Mouse (Mus musculus): ENCODE measurements at regions not wholly inside any gene's neighbourhood (a gene's known extent, or its start where the extent isn't known, plus 50 kb on each side); places are given as distances from the start of the nearest gene placed in this dataset.

- no peak for DNase-seq
Measured at GRCm38 (mm10) chr16:44674198-44674597, 49.9 kb upstream of the Nepro start.

- no peak for DNase-seq
Measured at GRCm38 (mm10) chr16:44672422-44672819, 51.7 kb upstream of the Nepro start.

GRCm38 (mm10) chr16:44671551-44672421 is 52.3 kb upstream of the Nepro start:
- no peak for DNase-seq

- DNase-seq = no peak
Measured at GRCm38 (mm10) chr16:44668061-44668460, 56.0 kb upstream of the Nepro start.

GRCm38 (mm10) chr16:44667118-44667517 is 57.0 kb upstream of the Nepro start:
- no peak for DNase-seq

GRCm38 (mm10) chr16:44666431-44666997 is 57.6 kb upstream of the Nepro start:
- DNase-seq = peak; percentile 29

- DNase-seq = peak; percentile 70
Measured at GRCm38 (mm10) chr16:44665491-44665931, 58.6 kb upstream of the Nepro start.

GRCm38 (mm10) chr16:44662966-44663600 is 61.0 kb upstream of the Nepro start:
- no peak for DNase-seq

- no peak for DNase-seq
Measured at GRCm38 (mm10) chr16:44660996-44661876, 62.9 kb upstream of the Nepro start.

GRCm38 (mm10) chr16:44658306-44658705 is 65.8 kb upstream of the Nepro start:
- DNase-seq = peak; percentile 19

- DNase-seq = no peak
Measured at GRCm38 (mm10) chr16:44656181-44656580, 67.9 kb upstream of the Nepro start.

- DNase-seq = peak; percentile 41
Measured at GRCm38 (mm10) chr16:44655306-44655705, 68.8 kb upstream of the Nepro start.

- DNase-seq = no peak
Measured at GRCm38 (mm10) chr16:44648547-44649223, 75.4 kb upstream of the Nepro start.

GRCm38 (mm10) chr16:44643992-44644391 is 80.1 kb upstream of the Nepro start:
- no peak for DNase-seq

GRCm38 (mm10) chr16:44637100-44637499 is 78.4 kb upstream of the Boc start:
- DNase-seq = no peak

- DNase-seq = no peak
Measured at GRCm38 (mm10) chr16:44634486-44634885, 75.8 kb upstream of the Boc start.

- no peak for DNase-seq
Measured at GRCm38 (mm10) chr16:44633059-44633667, 74.5 kb upstream of the Boc start.

GRCm38 (mm10) chr16:44632330-44633058 is 73.8 kb upstream of the Boc start:
- DNase-seq = peak; percentile 45

GRCm38 (mm10) chr16:44631357-44632053 is 72.8 kb upstream of the Boc start:
- DNase-seq = no peak

GRCm38 (mm10) chr16:44630861-44631260 is 72.2 kb upstream of the Boc start:
- DNase-seq = no peak

Measured in adrenal gland, adult 2 months (tissue).